Mouse (Mus musculus) adrenal gland, adult 10 weeks (tissue): ENCODE results near the gene Gm8978. TPM values are rescaled to one million over a fixed set of nuclear protein-coding genes. Genes with fewer than 3 reads are reported as not detected.

Experiments
- polyA plus RNA-seq: library from polyadenylated mRNA; stranded (reverse); fragments of 350-450 nt; fragmentation: Illumina TruSeq; extraction: RNeasy Lipid Tissue Mini Kit (QIAGEN cat#74804); gene quantifications from one replicate; pipeline ENCODE4 v1.2.3, GENCODE M21; 2014; ENCODE audit warnings: low read depth, low replicate concordance

Gm8978 gene
- polyA plus RNA-seq: not detected

DNA sequence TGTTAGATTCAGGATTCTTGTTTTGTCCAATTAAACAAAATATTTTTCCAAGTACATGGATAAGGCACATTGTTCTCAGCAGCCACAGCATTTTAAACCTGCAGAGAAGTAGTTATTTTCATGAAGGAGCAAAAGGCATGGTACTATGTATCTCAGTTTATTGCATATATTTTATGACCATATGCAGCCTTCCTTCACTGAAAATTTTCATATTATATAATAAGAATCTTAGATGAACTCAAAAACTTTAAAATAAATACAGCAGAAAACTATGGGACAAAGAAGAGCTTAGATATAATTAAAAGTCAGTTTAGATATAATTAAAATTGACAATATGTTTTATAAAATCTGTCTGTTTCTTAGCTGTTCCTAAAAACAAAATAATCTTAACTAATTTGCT, at the start of gene Gm8978:
Gene Gm8978 (minus strand): TSS at position 101 of the 400 bp plus-strand sequence.

Other genes starting within 250 kb of the Gm8978 start
- gene Rnls, start 233.0 kb downstream of the Gm8978 start, polyA plus RNA-seq: 1.6 TPM
- gene Lipo4, start 107.5 kb downstream of the Gm8978 start, polyA plus RNA-seq: not detected
- gene Lipo2, start 126.1 kb upstream of the Gm8978 start, polyA plus RNA-seq: not detected
- 81.1 TPM for gene Lipo3, start 136.7 kb upstream of the Gm8978 start, polyA plus RNA-seq
- not detected for gene Lipo1, start 162.2 kb upstream of the Gm8978 start, polyA plus RNA-seq